Mouse (Mus musculus) stomach, embryonic 14.5 days (tissue): Measurements from ENCODE around the gene Cpt1a. TPM values are rescaled to one million over a fixed set of nuclear protein-coding genes. Genes with fewer than 3 reads are reported as not detected.
A peak's percentile ranks its signal among the peaks of the same experiment; 100 is the strongest.

Experiments
- ATAC-seq: fragments of 200-750 bp; cut with Nextera tagmentation; 2 replicates; pipeline ENCODE4 v1.8.0; 2017; ENCODE audit warnings: low read depth, moderate TSS enrichment; ENCODE audit not compliant: insufficient number of reproducible peaks, insufficient read depth, low FRiP score
- H3K27ac ChIP-seq: fragments of 300-500 bp; sonication (generic); 2 replicates; pipeline ENCODE4 v1.5.1; 2014; ENCODE audit warnings: mild to moderate bottlenecking, low read length, moderate library complexity, mixed read lengths
- H3K27me3 ChIP-seq: fragments of 300-500 bp; sonication (generic); 2 replicates; pipeline ENCODE4 v1.6.1; 2014; ENCODE audit warnings: low read length, control low read depth, mixed read lengths; ENCODE audit not compliant: control insufficient read depth, insufficient read depth
- H3K36me3 ChIP-seq: fragments of 300-500 bp; sonication (generic); 2 replicates; pipeline ENCODE4 v1.6.1; 2014; ENCODE audit warnings: mild to moderate bottlenecking, control low read depth, low read length, moderate library complexity, mixed read lengths; ENCODE audit not compliant: control insufficient read depth, insufficient read depth
- H3K4me1 ChIP-seq: fragments of 300-500 bp; sonication (generic); 2 replicates; pipeline ENCODE4 v1.6.1; 2014; ENCODE audit warnings: low read length, control low read depth, mixed read lengths; ENCODE audit not compliant: control insufficient read depth, insufficient read depth
- H3K4me2 ChIP-seq: fragments of 300-500 bp; sonication (generic); replicated peaks from 2 replicates; pipeline ENCODE4 v1.6.1; 2014; ENCODE audit warnings: low read depth, low read length, control low read depth
- H3K4me3 ChIP-seq: fragments of 300-500 bp; sonication (generic); 2 replicates; pipeline ENCODE4 v1.5.1; 2014; ENCODE audit warnings: low read depth, low read length, control low read depth
- H3K9ac ChIP-seq: fragments of 300-500 bp; sonication (generic); replicated peaks from 2 replicates; pipeline ENCODE4 v1.6.1; 2014; ENCODE audit warnings: low read depth, mild to moderate bottlenecking, control low read depth, low read length, moderate library complexity, mixed read lengths
- H3K9me3 ChIP-seq: fragments of 300-500 bp; sonication (generic); 2 replicates; pipeline ENCODE4 v1.6.1; 2016; ENCODE audit warnings: low read depth, low read length, control low read depth; ENCODE audit not compliant: control insufficient read depth
- WGBS: fragments of 180-500 bp; shearing (Covaris S2); extraction: QIAGEN DNeasy Blood & Tissue Kit; methylation state at CpG from one replicate; pipeline ENCODE4 v1.1.7; 2014; 5-methylcytosine and 5-hydroxymethylcytosine counted together
- polyA plus RNA-seq: library from polyadenylated mRNA; unstranded; fragments of >200 nt; fragmentation: Nextera tagmentation; extraction: Ambion mirVana; gene quantifications from 2 replicates; pipeline ENCODE4 v1.2.1, GENCODE M21; 2014

Cpt1a gene
- polyA plus RNA-seq, 1 experiment from 2014 or later: 21.4 TPM

GRCm38 (mm10) chr19:3414268-3414733 is 92.2 kb downstream of the Cpt1a start, which contains the start of gene Gal:
Gal (minus strand) TSS chr19:3414544.
- H3K4me3 ChIP-seq: peak within 1 kb of the TSS; percentile 19
- no peak within 1 kb of the TSS; the same call in 1 of the 2 replicates for H3K9ac ChIP-seq
- 0 out of 2 replicates have a peak, but pooled peaks cover 2% of the 10 kb centered on the region for H3K4me1 ChIP-seq
- H3K27me3 ChIP-seq: peaks cover 8% of the 10 kb centered on the region; the same call in 1 of the 2 replicates
- 2% methylated on average over 37 of the region's 37 CpGs for WGBS
- H3K27ac ChIP-seq: no peak within 1 kb of the TSS
- H3K4me2 ChIP-seq: peak within 1 kb of the TSS; percentile 49
- no peaks in the 10 kb centered on the region for H3K36me3 ChIP-seq
- ATAC-seq: 0 out of 2 replicates have a peak, but pooled peaks have one; percentile 24
- no peaks in the 10 kb centered on the region for H3K9me3 ChIP-seq

- 51% methylated on average over 5 of the region's 5 CpGs for WGBS
- ATAC-seq: no peak
- H3K4me1 ChIP-seq: 0 out of 2 replicates have a peak, but pooled peaks cover 2% of the 10 kb centered on the region
- H3K27ac ChIP-seq: no peak overlapping the region
- 0 out of 2 replicates have a peak, but pooled peaks cover 4% of the 10 kb centered on the region for H3K27me3 ChIP-seq
- H3K36me3 ChIP-seq: no peaks in the 10 kb centered on the region
- no peak overlapping the region for H3K9ac ChIP-seq
- no peaks in the 10 kb centered on the region for H3K9me3 ChIP-seq
- H3K4me3 ChIP-seq: no peak overlapping the region
- no peak overlapping the region for H3K4me2 ChIP-seq
These were observed 97.1 kb downstream of the Cpt1a start for GRCm38 (mm10) chr19:3419251-3419650.

- Histone ChIP-seq H3K27me3 (no peaks in the 10 kb centered on the region), H3K4me2 (no peak overlapping the region), H3K27ac (no peak overlapping the region), H3K9me3 (no peaks in the 10 kb centered on the region), H3K9ac (no peak overlapping the region), H3K4me1 (no peaks in the 10 kb centered on the region), H3K36me3 (no peaks in the 10 kb centered on the region), H3K4me3 (no peak overlapping the region)
- ATAC-seq: no peak
- 72% methylated on average over 6 of the region's 6 CpGs for whole genome bisulfite sequencing
These were observed 100.4 kb downstream of the Cpt1a start for GRCm38 (mm10) chr19:3422488-3422887.

- H3K4me3 ChIP-seq: no peak overlapping the region
- H3K9me3 ChIP-seq: no peaks in the 10 kb centered on the region
- no peaks in the 10 kb centered on the region for H3K27me3 ChIP-seq
- H3K36me3 ChIP-seq: no peaks in the 10 kb centered on the region
- WGBS: 53% methylated on average over 4 of the region's 4 CpGs
- no peak overlapping the region for H3K4me2 ChIP-seq
- no peaks in the 10 kb centered on the region for H3K4me1 ChIP-seq
- ATAC-seq: no peak
- H3K9ac ChIP-seq: no peak overlapping the region
- H3K27ac ChIP-seq: no peak overlapping the region
These were observed 100.8 kb downstream of the Cpt1a start for GRCm38 (mm10) chr19:3422981-3423380.

- Histone ChIP-seq H3K4me3 (no peak overlapping the region), H3K9ac (no peak overlapping the region), H3K36me3 (no peaks in the 10 kb centered on the region), H3K27ac (no peak overlapping the region), H3K27me3 (no peaks in the 10 kb centered on the region), H3K9me3 (no peaks in the 10 kb centered on the region), H3K4me2 (no peak overlapping the region), H3K4me1 (no peaks in the 10 kb centered on the region)
- WGBS: 79% methylated on average over 2 of the region's 2 CpGs
- peak; percentile 35; the same call in 1 of the 2 replicates for ATAC-seq
These were observed 102.1 kb downstream of the Cpt1a start for GRCm38 (mm10) chr19:3424214-3424613.

- Histone ChIP-seq H3K4me2 (no peak overlapping the region), H3K36me3 (no peaks in the 10 kb centered on the region), H3K9ac (no peak overlapping the region), H3K4me1 (no peaks in the 10 kb centered on the region), H3K4me3 (no peak overlapping the region), H3K9me3 (no peaks in the 10 kb centered on the region), H3K27me3 (no peaks in the 10 kb centered on the region), H3K27ac (no peak overlapping the region)
- no peak for ATAC-seq
- WGBS: 72% methylated on average over 15 of the region's 15 CpGs
These were observed 106.1 kb downstream of the Cpt1a start for GRCm38 (mm10) chr19:3428057-3428830.

- no peaks in the 10 kb centered on the region for H3K4me1 ChIP-seq
- no peak overlapping the region for H3K27ac ChIP-seq
- no peaks in the 10 kb centered on the region for H3K36me3 ChIP-seq
- H3K4me2 ChIP-seq: no peak overlapping the region
- no peaks in the 10 kb centered on the region for H3K27me3 ChIP-seq
- no peak overlapping the region for H3K9ac ChIP-seq
- H3K4me3 ChIP-seq: no peak overlapping the region
- 47% methylated on average over 7 of the region's 7 CpGs for WGBS
- no peaks in the 10 kb centered on the region for H3K9me3 ChIP-seq
- ATAC-seq: no peak
These were observed 107.2 kb downstream of the Cpt1a start for GRCm38 (mm10) chr19:3429156-3429816.

GRCm38 (mm10) chr19:3431066-3431465 is 108.9 kb downstream of the Cpt1a start:
- no peak overlapping the region for H3K4me3 ChIP-seq
- no peak overlapping the region for H3K27ac ChIP-seq
- H3K9ac ChIP-seq: no peak overlapping the region
- no peaks in the 10 kb centered on the region for H3K36me3 ChIP-seq
- H3K4me2 ChIP-seq: no peak overlapping the region
- no peaks in the 10 kb centered on the region for H3K9me3 ChIP-seq
- H3K27me3 ChIP-seq: no peaks in the 10 kb centered on the region
- WGBS: 68% methylated on average over 7 of the region's 7 CpGs
- ATAC-seq: no peak
- H3K4me1 ChIP-seq: no peaks in the 10 kb centered on the region
